Mouse (Mus musculus) myocyte (in vitro differentiated cells): ENCODE results near the gene Nop9.

ENCODE experiments used
- E2F4 ChIP-seq: IDR thresholded peaks from one replicate; pipeline ENCODE4 v1.6.1; 2011; ENCODE audit warnings: mild to moderate bottlenecking, control low read depth, moderate library complexity; ENCODE audit not compliant: insufficient read depth
- MAX ChIP-seq: IDR thresholded peaks from one replicate; pipeline ENCODE4 v1.6.1; 2011; ENCODE audit warnings: low read depth, mild to moderate bottlenecking, control low read depth
- MYOD1 ChIP-seq, 3 experiments: IDR thresholded peaks; one replicate each; pipeline ENCODE4 v1.6.1; 2011; ENCODE audit warnings: control low read depth in 2 of 3, low read depth in 2 of 3, mild to moderate bottlenecking in 2 of 3, moderate library complexity in 1 of 3; ENCODE audit not compliant: insufficient read length in 2 of 3, control insufficient read depth in 1 of 3
- MYOG ChIP-seq, 3 experiments: IDR thresholded peaks; one replicate each; pipeline ENCODE4 v1.6.1; 2011; ENCODE audit warnings: control low read depth in 2 of 3, low read depth in 2 of 3, mild to moderate bottlenecking in 2 of 3; ENCODE audit not compliant: insufficient read length in 2 of 3, control insufficient read depth in 1 of 3, insufficient read depth in 1 of 3
- POLR2A ChIP-seq: IDR thresholded peaks from one replicate; pipeline ENCODE4 v1.6.1; 2011; ENCODE audit warnings: low read depth, mild to moderate bottlenecking, control low read depth, moderate library complexity; ENCODE audit not compliant: insufficient read length
- POLR2AphosphoS2 ChIP-seq: IDR thresholded peaks from one replicate; pipeline ENCODE4 v1.6.1; 2011; ENCODE audit warnings: low read depth, control low read depth; ENCODE audit not compliant: insufficient read length
- REST ChIP-seq: IDR thresholded peaks from one replicate; pipeline ENCODE4 v1.6.1; 2011; ENCODE audit warnings: mild to moderate bottlenecking, control low read depth, moderate library complexity; ENCODE audit not compliant: insufficient read depth, insufficient read length
- TCF12 ChIP-seq: IDR thresholded peaks from one replicate; pipeline ENCODE4 v1.6.1; 2011; ENCODE audit warnings: mild to moderate bottlenecking, control low read depth; ENCODE audit not compliant: poor library complexity, insufficient read depth, severe bottlenecking
- USF1 ChIP-seq: IDR thresholded peaks from one replicate; pipeline ENCODE4 v1.6.1; 2011; ENCODE audit warnings: low read depth, mild to moderate bottlenecking, control low read depth, moderate library complexity

GRCm38 (mm10) chr14:55781310-55781709 lies 35.8 kb downstream of the Nop9 start:
- TF ChIP-seq MYOG (IDR thresholded peaks at IDR 0.05; ENCODE audit: control insufficient read depth in 1 of 3, insufficient read depth in 1 of 3, insufficient read length in 2 of 3, low read depth in 2 of 3), result no peak
- no peak for TF ChIP-seq POLR2A
- no peak for TF ChIP-seq TCF12
- no peak for TF ChIP-seq POLR2AphosphoS2
- TF ChIP-seq USF1, result no peak
- TF ChIP-seq REST, result no peak
- no peak for TF ChIP-seq E2F4
- no peak for TF ChIP-seq MYOD1 (IDR thresholded peaks at IDR 0.05; ENCODE audit: control insufficient read depth in 1 of 3, insufficient read length in 2 of 3, low read depth in 2 of 3)
- no peak for TF ChIP-seq MAX
